Mouse (Mus musculus): ENCODE results near the gene Pxmp4.

Gene Pxmp4

DNA sequence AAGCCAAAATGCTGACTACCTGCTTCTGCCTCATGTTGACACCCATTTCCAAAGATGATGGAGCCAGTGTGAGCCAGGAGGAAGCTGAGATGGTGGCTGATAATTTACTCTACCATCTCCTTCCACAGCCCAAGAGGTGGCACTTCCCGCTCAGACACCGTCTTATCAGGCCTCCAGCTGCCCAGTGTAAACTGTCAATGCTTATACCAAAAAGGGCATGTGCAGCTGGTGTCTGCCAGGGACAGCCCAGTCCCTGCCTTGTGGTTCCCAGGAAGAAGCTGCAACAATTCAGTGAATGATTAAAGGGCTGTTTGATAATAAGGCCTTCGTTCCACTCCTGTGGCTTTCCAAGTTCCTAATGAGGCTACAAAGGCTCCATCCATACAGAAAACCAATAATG lies 64.8 kb downstream of the Pxmp4 start:
- DNase-seq, result no peak

DNA sequence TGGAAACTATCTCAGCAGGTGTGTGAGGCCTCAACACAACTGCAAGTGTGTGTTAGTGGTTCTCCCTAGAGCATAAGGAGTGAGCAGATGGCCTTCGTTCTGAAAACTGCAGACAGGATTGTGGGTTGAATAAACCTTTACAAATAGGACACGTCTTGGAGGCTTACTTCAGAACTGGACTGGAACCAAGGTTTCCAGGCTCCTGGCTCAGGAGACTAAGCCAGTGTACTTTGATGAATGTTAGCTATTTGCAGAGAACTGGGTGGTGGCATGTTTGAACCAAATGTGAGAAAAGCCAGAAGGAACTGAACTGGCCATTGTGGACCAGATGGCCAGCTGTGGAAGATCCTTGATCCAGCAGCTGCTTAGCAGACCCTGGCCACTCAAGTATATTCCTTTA lies 65.2 kb downstream of the Pxmp4 start:
- DNase-seq, result no peak
